In genomic region chr5:21265049-21265448, GRCm38 (mm10) we compare ENCODE assay signal across 8 mouse cellular contexts.
DNase-seq lines count a peak whose midpoint lies in the region; ATAC-seq and TF ChIP-seq lines count a peak whose summit lies in the region.

No protein-coding gene starts in this region.

- peak; percentile 62 for ATAC-seq in midbrain, embryonic 15.5 days (replicated peaks)

- TF ChIP-seq POLR2A in spleen, adult 2 months (IDR thresholded peaks at IDR 0.05; ENCODE audit: low read depth, low read length): no peak

- no peak overlapping the region for H3K9ac ChIP-seq in midbrain, embryonic 15.5 days

- no peak overlapping the region for H3K27ac ChIP-seq in heart, embryonic 10.5 days
- no peak overlapping the region for H3K27ac ChIP-seq in midbrain, embryonic 15.5 days
- H3K27ac ChIP-seq in spleen, adult 2 months (ENCODE audit: insufficient read depth, low read length): no peak overlapping the region

- no peaks in the 10 kb centered on the region for H3K9me3 ChIP-seq in heart, embryonic 10.5 days
- H3K9me3 ChIP-seq in midbrain, embryonic 15.5 days: no peaks in the 10 kb centered on the region

- no peaks in the 10 kb centered on the region for H3K36me3 ChIP-seq in heart, embryonic 10.5 days
- no peaks in the 10 kb centered on the region for H3K36me3 ChIP-seq in midbrain, embryonic 15.5 days (replicated peaks)
- H3K36me3 ChIP-seq in spleen, adult 2 months (ENCODE audit: control insufficient read depth, insufficient read depth, low read length): no peaks in the 10 kb centered on the region; the same call in 1 of the 2 replicates

- TF ChIP-seq CTCF in spleen, adult 2 months (IDR thresholded peaks at IDR 0.05; ENCODE audit: extremely low read depth, insufficient read depth, insufficient read length, insufficient replicate concordance): peak; percentile 69; the same call in 1 of the 2 replicates

- no peak overlapping the region for H3K4me3 ChIP-seq in heart, embryonic 10.5 days
- H3K4me3 ChIP-seq in midbrain, embryonic 15.5 days: no peak overlapping the region
- H3K4me3 ChIP-seq in spleen, adult 2 months (ENCODE audit: extremely low read depth, insufficient read depth, insufficient read length): no peak overlapping the region

- WGBS in heart, embryonic 10.5 days: 30% methylated on average over 4 of the region's 4 CpGs
- 14% methylated on average over 4 of the region's 4 CpGs for WGBS in midbrain, embryonic 15.5 days
- 28% methylated on average over 4 of the region's 4 CpGs for WGBS in spleen, adult 2 months

- H3K4me2 ChIP-seq in midbrain, embryonic 15.5 days: no peak overlapping the region

- DNase-seq in heart, adult 18-20 months: peak; percentile 78 to 93
- DNase-seq in heart, embryonic 10.5 days (ENCODE audit: low spot score): no peak
- DNase-seq in cerebellum, postnatal 25 days: peak; percentile 82 to 91
- DNase-seq in gastrocnemius, postnatal 10 days: peak; percentile 87
- peak; percentile 79 for DNase-seq in kidney, adult 18-20 months
- peak; percentile 86 to 89 for DNase-seq in left cerebral cortex, postnatal 25 days (ENCODE audit: low spot score in 2 of 2)
- DNase-seq in spleen, adult 2 months (ENCODE audit: low read depth in 1 of 2, low spot score in 2 of 2): peak; percentile 37 to 75

- H3K4me1 ChIP-seq in heart, embryonic 10.5 days: 0 out of 2 replicates have a peak, but pooled peaks cover 4% of the 10 kb centered on the region
- peaks cover 6% of the 10 kb centered on the region for H3K4me1 ChIP-seq in midbrain, embryonic 15.5 days
- H3K4me1 ChIP-seq in spleen, adult 2 months (ENCODE audit: control insufficient read depth, insufficient read depth, insufficient read length): no peaks in the 10 kb centered on the region

- H3K27me3 ChIP-seq in heart, embryonic 10.5 days (ENCODE audit: insufficient read depth, poor library complexity, severe bottlenecking): no peaks in the 10 kb centered on the region
- H3K27me3 ChIP-seq in midbrain, embryonic 15.5 days (replicated peaks): no peaks in the 10 kb centered on the region
- no peaks in the 10 kb centered on the region for H3K27me3 ChIP-seq in spleen, adult 2 months (ENCODE audit: control insufficient read depth, insufficient read depth, low read length)

- intact Hi-C loops in left cerebral cortex, postnatal 25 days (cut with DNase I): loop anchor here (1.0 to 10.0 kb wide), 3 partner anchors 155 to 470 kb away; partner anchors contain the start of gene Pmpcb
